Mouse (Mus musculus): ENCODE results near the gene Sema7a. TPM values are rescaled to one million over a fixed set of nuclear protein-coding genes. Genes with fewer than 3 reads are reported as not detected.

Sema7a gene
- polyA plus RNA-seq, 1 experiment from 2014 or later: 0.24 TPM

DNA sequence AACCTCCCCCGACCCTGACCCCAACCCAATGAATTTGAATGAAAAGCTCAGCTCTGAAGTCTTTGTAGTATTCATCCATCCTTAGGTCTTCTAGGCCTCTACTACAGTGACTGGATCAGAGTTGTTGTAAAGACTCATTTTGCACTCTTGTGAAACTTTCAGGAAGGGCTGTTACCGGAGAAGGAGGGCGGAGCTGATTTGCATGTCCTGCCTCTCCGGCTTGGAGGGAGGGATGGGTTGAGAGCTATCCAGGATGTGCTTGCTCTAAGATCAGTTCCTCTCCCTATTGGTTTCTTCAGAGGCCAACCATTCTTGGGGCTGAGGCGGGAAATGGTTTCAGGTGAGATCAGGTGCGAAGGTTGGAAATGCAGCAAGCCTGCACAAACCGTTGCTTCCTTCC lies 71.1 kb downstream of the Sema7a start:
- DNase-seq (ENCODE audit: low spot score): peak; percentile 66
- 32% methylated on average over 7 of the region's 7 CpGs for whole genome bisulfite sequencing

DNA sequence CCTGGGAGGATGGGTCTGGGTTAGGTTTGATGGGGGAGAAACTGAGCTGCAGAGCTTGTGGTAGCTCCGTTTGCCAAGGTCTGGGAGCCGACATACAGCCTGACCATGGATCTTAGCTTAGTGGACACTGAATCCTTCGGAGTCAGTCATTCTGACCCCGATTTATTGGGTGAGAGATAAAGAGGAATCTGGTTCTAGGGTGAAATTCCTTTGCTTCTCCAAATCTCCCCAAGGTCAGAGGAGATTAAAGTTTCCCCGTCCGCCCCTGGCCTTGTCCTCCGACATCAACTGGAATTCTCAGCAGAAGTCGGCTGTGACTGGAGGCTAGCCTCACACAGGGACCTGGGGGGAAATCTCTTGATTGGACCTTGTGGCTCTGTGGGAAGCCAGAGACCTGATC lies 71.6 kb downstream of the Sema7a start:
- Histone ChIP-seq H3K27me3 (ENCODE audit: control insufficient read depth, insufficient read depth, low read length) (no peaks in the 10 kb centered on the region), H3K9me3 (replicated peaks; ENCODE audit: control insufficient read depth, low read length) (no peaks in the 10 kb centered on the region), H3K27ac (replicated peaks; ENCODE audit: low read depth, low read length) (no peak overlapping the region), H3K4me2 (ENCODE audit: low read depth, low read length) (no peak overlapping the region), H3K4me3 (ENCODE audit: low read depth, low read length) (no peak overlapping the region), H3K9ac (replicated peaks; ENCODE audit: low read length) (no peak overlapping the region), H3K4me1 (ENCODE audit: control insufficient read depth, insufficient read depth, low read length) (no peaks in the 10 kb centered on the region), H3K36me3 (replicated peaks; ENCODE audit: control insufficient read depth, insufficient read depth, low read depth, low read length) (no peaks in the 10 kb centered on the region)
- ATAC-seq (replicated peaks; ENCODE audit: insufficient number of reproducible peaks, low FRiP score, low TSS enrichment, low read depth) (no peak), DNase-seq (ENCODE audit: low spot score) (no peak)
- 75% methylated on average over 8 of the region's 8 CpGs for WGBS

More for the DNA sequence above, 71.1 kb downstream of the Sema7a start:
- Histone ChIP-seq H3K4me3 (ENCODE audit: low read depth, low read length) (no peak overlapping the region), H3K9me3 (replicated peaks; ENCODE audit: control insufficient read depth, low read length) (no peaks in the 10 kb centered on the region), H3K36me3 (replicated peaks; ENCODE audit: control insufficient read depth, insufficient read depth, low read depth, low read length) (no peaks in the 10 kb centered on the region), H3K27ac (replicated peaks; ENCODE audit: low read depth, low read length) (no peak overlapping the region), H3K4me2 (ENCODE audit: low read depth, low read length) (no peak overlapping the region), H3K9ac (replicated peaks; ENCODE audit: low read length) (no peak overlapping the region), H3K4me1 (ENCODE audit: control insufficient read depth, insufficient read depth, low read length) (no peaks in the 10 kb centered on the region), H3K27me3 (ENCODE audit: control insufficient read depth, insufficient read depth, low read length) (no peaks in the 10 kb centered on the region)
- no peak for ATAC-seq (replicated peaks; ENCODE audit: insufficient number of reproducible peaks, low FRiP score, low TSS enrichment, low read depth)

Other genes starting within 250 kb of the Sema7a start
- 28.1 and 29.1 TPM in 2 replicates for gene Edc3, start 231.6 kb upstream of the Sema7a start, polyA plus RNA-seq (2014; fragmentation: Nextera tagmentation; extraction: Ambion mirVana)
- 70.0 and 79.3 TPM in 2 replicates for gene Clk3, start 174.3 kb upstream of the Sema7a start, polyA plus RNA-seq (2014; fragmentation: Nextera tagmentation; extraction: Ambion mirVana)
- gene Arid3b, start 103.3 kb upstream of the Sema7a start, polyA plus RNA-seq (2014; fragmentation: Nextera tagmentation; extraction: Ambion mirVana): 23.2 and 24.3 TPM in 2 replicates
- 115 and 123 TPM in 2 replicates for gene Ubl7, start 29.1 kb upstream of the Sema7a start, polyA plus RNA-seq (2014; fragmentation: Nextera tagmentation; extraction: Ambion mirVana)
- 0.18 TPM in 1 of 2 replicates, not detected in the other for gene Cyp11a1, start 66.3 kb downstream of the Sema7a start, polyA plus RNA-seq (2014; fragmentation: Nextera tagmentation; extraction: Ambion mirVana)
- 38.0 and 44.8 TPM in 2 replicates for gene Stra6, start 123.7 kb downstream of the Sema7a start, polyA plus RNA-seq (2014; fragmentation: Nextera tagmentation; extraction: Ambion mirVana)
- gene Ccdc33, start 178.7 kb downstream of the Sema7a start, polyA plus RNA-seq (2014; fragmentation: Nextera tagmentation; extraction: Ambion mirVana): 0.54 and 0.77 TPM in 2 replicates